Mouse (Mus musculus) embryo, embryonic 9.5 days (tissue): Measurements from ENCODE around the gene 4933427D14Rik.

Source experiments
- DNase-seq: peaks from one replicate; pipeline ENCODE4 v3.0.0-alpha.2; 2017; ENCODE audit errors: extremely low spot score

The 4933427D14Rik gene

DNA sequence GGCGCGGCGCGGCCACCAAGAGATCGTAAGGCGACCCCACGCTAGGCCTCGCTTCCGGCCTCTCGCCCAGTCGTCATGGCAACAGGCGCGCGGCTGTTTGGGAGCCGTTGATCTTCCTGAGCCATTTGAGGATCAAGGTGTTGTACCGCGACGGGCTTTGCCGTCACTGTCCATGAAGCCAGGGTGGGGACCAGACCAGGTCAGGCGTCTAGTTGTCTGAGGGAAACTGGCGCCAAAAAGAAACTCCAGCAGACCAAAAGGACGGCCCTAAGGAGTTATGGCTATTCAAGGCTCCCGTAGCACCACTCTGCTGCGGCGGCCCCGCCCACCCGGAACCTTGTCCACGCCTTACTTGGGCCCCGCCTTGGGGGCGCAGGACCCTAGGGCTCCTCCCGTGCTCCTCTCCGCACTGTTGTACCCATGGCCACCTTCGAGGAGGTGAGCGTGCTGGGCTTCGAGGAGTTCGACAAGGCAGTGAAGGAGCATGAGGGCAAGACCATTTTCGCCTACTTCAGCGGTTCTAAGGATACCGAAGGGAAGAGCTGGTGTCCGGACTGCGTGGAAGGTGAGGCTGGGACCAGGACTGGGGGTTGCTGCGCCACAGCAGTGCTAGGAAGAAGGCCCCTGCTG, at the start of gene 4933427D14Rik, which contains the start of gene Txndc17:
Gene 4933427D14Rik, minus strand, starts transcription at position 256 of the 630 bp plus-strand sequence.
Gene Txndc17, plus strand, starts transcription at position 344 of the 630 bp plus-strand sequence.
- DNase-seq, result peak; percentile 93

DNA sequence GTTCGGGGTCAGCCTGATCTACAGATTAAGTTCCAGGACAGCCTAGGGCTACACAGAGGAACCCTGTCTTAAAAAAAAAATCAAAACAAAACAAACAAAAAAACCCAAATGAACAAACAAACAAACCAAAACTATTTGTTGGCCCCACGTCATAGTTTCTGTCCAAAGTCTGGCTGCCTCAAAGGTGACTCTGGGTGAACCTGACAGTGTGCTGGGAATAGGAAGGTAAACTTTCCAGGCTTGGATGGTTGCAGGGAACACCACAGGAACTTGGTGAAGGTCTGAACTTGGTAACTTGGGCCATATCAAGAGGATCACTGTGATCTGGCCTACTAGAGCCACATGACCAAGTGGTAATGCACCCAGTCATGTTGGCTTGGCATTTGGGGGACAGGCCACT, 49.2 kb upstream of the 4933427D14Rik start:
- no peak for DNase-seq

DNA sequence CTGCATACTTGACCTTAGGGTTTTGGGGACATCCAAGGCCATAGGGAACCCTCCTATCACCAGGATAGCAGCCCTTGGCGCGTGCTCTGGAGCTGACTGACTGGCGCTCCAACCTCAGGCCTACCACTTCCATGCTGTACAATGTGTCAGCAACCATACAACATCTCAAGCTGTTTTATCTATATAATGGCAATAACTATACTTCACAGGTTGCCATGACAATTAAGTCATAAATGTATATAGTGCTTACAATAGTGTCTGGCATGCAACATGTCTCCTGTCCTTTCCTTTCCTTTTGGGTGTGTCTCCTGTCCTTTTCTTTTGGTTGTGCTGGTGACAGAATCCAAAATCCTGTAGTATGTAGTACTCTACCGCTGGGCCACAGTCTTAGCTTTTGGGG, 48.4 kb upstream of the 4933427D14Rik start:
- no peak for DNase-seq

DNA sequence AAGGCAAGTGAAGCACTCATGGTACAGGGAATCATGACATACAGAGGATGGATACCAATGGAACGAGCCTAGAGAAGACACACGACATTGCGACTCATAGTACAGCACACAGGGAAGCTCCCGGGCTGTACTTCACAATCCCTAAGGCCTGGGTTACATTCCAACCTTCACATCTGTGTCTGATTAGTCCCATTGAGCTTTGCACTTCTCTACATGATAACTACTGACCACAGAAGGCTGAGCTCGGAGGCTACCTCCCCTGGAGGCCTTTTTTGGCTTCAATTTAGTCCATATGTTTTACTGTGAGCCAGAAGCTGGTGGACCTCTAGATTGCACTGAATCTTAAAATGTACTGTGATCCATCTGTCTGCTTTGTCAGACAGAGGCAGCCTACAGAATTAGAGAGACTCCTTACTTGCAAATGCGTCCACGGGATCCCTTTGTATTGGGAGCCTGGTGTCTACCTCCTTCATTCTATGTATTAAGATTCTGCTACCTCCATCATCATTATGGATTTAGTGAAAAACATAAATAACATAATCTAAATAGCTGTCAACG, 38.0 kb upstream of the 4933427D14Rik start:
- no peak for DNase-seq

DNA sequence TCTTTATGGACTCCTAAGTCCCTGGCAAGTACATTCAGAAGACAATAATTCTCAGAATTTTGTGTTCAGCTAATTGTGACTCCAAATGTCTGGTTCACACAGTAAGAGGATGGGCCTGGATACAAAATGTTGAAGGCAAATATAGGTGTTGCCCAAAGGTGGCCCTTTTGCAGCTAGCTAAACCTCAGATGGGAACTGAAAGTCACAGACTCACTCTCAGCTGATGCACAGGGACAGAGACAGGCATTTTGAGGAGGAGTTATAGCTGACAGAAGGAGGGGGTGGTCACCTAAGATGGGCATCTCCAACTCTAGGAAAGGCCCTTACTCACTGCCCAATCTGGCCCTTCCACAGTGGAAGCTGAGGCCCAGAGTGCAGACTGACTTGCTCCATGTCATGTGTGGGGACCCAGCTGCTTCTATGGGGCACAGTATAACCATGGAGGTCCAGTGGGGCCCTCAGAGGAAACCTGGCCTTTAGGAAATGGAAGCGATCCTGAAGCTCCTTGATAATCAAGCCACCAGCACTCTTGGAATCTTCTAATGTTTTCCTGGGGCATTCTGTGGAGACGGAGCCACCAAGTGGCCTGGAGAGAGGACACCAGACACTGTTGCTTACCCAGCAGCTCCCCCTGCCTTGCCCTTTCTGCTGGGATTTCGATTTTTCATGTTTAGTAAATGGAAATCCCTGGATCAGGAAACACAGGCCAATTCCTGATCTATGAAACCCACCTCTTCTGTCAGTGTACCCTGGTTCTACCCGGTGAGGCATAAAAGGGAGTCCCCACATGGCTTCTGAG, 33.0 kb upstream of the 4933427D14Rik start:
- no peak for DNase-seq

DNA sequence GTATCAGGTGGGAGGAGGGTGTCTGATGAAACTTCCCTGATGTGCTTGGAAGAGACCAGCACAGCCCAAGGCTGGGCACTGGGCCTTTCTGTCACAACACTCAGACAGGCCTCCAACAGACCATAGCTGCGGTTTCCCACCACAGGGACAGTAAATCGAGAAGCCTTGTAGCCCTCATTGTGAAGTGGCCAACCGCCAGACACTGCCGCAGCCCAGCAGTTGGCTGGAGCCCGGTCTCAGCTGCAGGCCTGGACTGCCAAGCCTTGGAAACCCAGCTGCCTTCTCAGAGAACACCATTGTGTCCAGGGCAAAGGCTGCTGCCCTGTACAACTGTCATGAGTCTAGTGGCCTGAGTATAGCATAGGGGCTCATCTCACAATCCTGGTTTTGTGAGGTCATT, 26.8 kb upstream of the 4933427D14Rik start:
- no peak for DNase-seq

DNA sequence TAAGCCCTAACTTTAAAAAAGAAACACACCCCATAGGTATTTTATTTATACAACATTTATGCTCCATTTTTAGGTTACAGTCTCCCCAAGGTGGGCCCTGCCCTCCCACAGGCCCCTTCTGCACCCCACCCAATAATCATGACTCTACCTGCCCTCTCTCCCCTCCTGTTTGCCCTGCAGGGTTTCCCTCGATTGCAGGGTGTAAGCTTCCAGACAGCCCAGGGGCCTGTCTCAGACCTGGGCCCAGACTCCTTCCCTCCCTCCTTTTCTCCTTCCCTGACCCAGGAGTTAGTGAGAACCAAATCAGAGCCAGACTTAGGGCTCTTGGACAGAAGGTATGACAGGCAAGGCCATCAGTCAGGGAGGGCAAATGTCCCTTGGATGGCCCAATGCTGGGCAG, 25.7 kb upstream of the 4933427D14Rik start:
- DNase-seq, result no peak

DNA sequence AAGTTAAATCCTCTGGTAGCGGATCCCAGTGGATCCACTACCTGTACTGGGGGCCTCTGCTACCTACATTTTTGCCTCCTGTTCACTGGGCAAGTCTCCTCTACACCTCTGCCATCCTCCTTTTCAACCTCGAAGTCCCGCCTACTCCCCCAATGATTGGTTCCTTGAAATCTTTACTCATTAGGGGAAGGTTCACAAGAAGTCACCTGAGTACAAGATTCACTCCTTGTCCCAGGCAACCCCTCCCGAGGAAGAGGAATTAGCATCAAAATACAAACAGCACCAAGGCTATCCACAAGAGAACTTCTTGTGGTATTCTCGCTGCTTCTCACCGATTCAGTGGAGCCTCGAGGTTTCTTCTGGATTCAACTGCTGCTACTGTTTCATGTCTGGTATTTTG, 24.8 kb upstream of the 4933427D14Rik start:
- DNase-seq, result no peak

DNA sequence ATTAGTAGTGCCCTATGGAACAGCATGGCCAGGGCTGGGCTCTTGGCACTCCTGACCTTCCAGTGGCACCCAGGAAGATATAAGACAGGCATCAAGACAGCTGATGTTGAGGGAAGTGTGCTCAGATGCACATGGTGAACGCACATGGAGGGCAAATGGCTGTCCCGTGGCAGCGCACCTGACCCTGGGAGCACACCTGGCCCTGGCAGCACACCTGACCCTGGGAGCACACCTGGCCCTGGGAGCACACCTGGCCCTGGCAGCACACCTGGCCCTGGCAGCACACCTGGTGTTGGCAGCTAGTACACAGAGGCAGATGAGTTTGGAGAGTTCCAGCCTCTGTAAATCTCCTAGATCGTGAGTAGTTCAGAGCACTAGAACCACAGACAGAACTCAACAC, 21.3 kb upstream of the 4933427D14Rik start:
- no peak for DNase-seq

DNA sequence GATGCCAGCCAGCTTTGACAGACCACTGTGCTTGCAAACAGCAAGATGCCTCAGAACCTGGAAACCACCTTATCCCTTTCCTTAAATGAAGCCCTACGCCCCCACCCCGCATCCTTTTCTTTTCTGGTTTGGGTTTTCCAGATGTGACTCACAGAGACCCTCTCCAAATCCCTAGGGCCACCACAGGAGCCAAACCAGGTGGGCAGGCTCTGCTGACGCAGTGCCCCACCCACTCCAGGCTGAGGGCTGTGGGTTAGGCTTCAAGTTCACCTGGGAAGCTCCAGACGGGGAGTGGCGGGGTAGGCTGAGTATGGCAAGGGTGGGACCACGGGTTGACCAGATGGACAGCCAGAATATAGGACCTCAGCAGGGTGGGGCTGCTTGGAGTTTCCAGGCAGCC, 19.6 kb upstream of the 4933427D14Rik start:
- no peak for DNase-seq

DNA sequence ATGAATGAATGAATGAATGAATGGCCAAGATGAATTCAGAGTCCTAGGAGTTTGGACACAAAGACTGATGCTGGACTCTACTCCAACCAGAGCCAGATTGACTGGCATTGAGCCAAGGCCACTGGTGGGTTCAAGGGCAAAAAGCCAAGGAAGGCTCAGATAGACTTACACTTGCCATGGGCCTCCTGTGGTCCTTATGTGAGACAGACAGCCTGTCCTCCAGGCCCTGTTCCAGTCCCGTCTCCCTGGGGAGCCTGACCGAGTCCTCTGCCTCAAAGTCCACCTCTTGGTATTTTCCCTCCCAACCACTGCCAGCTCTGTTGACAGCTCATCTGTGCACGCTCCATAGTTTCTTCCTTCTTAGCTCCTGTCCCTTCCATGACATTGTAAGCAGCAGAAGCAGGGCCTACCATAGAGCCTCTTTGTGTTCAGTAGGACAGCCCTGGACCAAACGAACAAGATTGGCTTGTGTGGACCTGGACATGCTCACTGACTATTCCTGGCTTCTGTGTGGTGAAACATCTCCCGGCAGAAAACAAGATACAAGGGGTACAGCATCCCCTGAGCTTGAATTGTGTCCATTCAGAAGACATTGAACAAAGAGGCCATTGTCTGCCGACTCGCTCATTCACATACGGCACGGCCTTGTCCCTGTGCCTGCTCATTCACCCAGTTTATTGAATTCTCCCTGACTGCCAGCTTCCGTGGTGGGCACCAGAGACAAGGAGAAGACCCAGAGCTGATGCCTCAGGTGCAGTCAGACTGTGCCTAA, 18.9 kb upstream of the 4933427D14Rik start:
- no peak for DNase-seq

DNA sequence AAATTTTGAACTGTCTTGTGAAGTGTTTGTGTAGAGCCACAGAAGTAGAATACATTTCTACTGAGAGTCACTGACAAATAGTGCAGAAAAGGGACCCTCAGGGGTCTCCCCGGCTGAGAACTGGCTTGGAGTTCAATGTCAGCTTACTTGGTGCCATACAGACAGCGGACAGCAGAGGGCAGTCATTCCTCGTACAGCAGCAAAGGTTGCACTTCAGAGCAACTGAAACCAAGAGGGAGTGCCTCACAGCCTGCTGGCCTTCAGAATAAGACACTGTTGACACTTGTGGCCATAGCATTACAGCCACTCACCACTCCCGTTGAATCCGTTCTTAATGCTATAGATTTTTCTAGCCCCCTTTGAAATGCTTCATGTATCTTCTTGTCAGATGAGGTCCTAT, 17.6 kb upstream of the 4933427D14Rik start:
- DNase-seq, result peak; percentile 62

DNA sequence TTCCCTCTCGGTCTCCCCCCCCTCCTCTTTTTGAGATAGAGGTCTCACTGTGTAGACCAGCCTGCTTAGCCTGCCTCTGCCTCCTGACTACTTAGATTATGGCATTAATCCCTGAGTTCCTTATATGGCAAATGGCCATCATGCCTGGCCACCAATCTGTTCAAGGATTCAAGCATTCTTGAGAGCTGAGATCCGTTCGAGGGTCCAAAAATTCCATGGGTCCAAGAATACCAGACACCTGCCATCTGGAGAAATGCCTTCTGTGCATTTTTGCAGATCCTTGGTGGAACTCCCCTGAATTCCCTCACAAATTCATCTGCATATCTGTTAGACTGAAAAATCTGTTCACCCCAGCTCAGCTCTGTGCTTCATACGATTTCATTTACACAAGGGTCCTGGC, 16.2 kb upstream of the 4933427D14Rik start:
- no peak for DNase-seq

DNA sequence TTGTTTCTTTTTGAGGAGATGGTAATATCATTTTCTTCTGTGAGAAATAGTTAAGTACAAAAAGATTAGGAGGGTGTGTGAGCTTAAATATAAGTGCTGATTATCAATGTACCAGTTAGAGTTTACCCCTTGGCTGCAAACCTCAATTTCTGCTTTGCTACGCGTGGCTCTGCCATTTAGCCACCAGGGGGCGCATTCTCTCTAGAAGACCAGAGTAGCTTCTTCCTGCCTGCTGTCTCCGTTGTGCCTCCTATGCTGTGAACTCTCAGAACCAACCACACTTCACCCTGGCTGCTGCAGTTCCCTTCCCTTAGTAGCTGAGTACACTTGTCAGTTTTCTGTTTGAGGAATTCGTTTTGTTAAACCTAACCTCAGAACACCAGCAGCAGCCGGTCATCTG, 14.0 kb upstream of the 4933427D14Rik start:
- peak; percentile 65 for DNase-seq

DNA sequence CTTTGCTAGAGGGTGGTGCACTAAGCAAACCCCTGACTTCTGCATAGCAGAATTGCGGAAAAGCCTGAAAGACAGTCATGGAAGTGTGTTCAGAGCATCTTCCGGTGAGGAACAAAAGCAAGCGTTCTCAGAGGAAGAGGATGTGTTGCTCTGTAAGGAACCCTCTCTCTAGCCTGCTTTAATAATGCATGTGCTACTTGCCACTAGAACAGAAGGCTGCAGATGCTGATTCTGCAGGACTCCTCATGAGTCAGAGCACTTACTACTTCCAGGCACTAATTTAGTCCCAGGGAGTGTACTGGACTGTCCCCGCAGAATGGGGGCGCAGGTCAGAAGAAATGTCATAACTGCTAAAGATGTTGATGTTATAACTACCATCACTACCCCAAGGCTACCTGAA, 9.9 kb upstream of the 4933427D14Rik start:
- DNase-seq, result no peak

DNA sequence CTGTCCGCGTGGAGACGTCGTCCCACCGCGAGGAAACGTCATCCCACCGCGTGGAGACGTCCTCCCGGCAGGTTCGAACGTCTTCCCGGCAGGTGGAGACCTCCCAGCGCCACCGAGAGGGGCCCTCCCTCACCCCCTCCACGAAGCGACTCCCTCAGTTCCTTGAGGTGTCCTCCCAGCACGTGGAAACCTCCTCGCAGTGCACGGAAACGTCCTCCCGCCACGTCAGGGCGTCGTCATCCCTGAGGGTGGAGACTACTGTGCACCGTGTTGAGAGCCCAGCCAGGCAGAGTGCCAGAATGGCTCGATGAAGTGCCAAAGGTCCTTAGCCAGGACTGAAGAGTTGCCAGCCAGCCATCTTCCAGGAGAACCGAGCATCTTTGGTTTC, 8.1 kb upstream of the 4933427D14Rik start, which contains the start of gene Med31:
Gene Med31, minus strand, starts transcription at position 183 of the 388 bp plus-strand sequence.
- no peak for DNase-seq

DNA sequence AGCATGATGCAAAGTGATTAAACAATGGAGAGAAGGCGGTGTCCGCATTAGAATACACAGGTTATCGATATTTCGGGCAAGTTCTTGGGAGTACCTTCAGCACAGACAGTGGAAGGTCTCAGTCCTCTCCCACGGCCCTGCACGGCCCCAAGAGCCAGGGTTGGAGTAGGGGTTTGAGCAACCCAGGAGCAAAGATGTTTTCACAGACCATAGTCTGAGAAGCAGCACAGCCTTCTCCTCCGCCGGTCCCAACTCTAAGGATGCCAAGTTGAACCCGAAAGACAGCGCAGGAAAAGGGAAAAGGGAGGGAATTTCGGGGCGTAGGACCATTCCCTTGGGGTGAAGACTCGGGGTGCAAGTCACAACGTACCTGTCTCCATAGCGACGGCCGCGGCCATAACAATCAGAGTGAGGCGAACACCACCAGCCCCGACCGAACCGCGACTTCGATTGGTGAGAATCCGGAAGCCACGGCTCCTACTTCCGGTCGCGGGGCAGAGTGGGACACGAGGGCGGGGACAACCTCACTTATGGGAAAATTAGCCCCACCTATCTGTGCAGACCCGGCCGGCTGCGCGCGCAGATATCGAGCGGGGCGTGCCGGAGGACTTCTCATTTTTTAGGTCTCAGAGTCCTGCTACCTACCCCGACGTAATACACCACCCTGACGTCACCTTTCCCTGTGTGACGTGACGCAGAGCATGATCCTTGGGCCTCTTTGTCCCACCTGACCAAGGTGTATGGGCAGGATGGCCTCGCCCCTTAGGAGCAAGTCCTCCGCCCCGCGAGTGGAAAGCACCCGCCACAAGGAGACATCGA, 7.5 kb upstream of the 4933427D14Rik start:
- DNase-seq, result peak; percentile 97

DNA sequence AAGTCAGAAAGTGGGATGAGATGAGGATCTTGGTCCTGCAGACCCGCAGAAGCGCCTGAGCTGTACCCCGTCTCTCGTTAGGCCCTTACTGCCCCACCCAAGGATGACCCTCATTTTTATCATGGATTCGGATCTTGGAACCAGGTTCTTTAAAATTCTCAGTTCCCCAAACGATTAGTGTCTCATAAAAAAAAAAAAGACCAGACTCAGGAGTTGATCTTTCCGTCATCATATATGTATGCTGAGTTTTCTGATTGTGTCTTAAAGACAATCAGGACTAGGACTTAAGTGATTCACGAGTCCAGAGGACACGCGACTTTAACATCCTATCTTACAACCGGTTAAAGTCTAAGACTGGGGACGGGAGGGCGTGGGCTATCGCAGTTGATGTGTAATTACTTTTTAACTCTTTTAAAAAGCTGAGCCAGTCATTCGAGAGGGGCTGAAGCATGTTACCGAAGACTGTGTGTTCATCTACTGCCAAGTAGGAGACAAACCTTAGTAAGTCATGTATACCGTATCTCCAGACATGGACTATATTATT, 647 bp upstream of the 4933427D14Rik start:
- no peak for DNase-seq

DNA sequence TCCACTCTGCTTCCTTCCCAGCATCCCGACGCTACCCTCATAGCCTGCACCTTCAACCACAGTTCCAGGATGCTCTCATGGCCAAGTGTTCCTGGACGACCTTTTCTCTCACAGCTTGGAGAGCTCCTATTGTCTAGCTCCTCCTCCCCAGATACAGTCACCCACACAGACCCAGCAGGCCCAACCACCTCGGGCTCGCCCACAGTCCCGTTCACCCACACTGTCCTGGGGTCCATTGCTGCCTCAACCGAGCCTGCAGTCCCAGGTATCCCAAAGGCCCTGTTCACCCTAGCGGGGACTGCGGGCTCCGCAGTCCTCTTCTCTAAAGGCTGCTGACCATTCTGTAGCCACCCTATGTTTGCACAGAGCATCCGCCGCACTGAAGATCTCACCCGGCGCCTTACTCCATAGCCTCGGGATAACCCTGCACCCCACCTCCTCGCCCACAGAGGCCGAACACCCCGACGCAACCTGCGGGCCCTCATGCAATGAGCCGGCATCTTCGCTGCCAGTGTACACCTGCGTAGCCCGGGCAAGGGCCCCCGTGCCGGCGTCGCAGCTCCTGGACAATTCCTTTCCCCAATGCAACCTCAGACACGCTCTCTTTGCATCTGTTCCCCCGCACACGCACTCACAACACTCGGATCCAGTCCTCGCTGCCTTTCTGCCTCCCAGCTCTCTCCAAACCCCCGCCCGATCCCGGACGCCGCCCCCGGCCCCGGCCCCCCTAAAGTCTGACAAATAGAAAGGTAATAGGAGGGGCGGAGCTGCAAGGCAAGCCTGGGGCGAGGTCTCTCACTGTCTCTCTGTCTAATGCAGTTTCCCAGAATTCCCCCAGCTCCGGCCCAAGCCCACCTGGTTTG, 687 bp downstream of the 4933427D14Rik start, which contains the start of gene Gm43951:
Gene Gm43951, minus strand, starts transcription at position 500 of the 863 bp plus-strand sequence.
- peak; percentile 38 for DNase-seq

DNA sequence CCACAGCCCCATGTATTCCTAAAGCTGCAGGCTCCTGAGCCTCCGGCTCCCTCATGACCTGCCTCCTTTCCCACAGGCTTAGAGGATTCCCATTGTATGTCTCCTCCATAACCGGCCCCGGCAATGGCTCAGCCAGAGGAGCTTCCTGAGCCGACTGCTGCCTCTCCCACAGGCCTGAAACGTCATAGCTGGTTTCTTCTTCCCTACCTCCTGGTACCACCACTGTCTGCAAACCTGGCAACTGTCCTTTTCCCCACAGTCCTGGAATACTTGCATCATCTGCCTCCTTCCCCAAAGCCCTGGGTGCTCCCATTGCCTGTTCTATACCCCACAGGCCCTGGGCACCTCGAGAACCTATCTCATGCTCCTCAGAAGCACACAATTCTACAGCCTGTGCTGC, 2.0 kb downstream of the 4933427D14Rik start:
- no peak for DNase-seq
